Mouse (Mus musculus): Measurements from ENCODE around the gene Fam43a. TPM values are rescaled to one million over a fixed set of nuclear protein-coding genes. Genes with fewer than 3 reads are reported as not detected.
A peak's percentile ranks its signal among the peaks of the same experiment; 100 is the strongest.

The Fam43a gene
- 5.4 and 6.1 TPM in 2 replicates for polyA plus RNA-seq (2014; fragmentation: Nextera tagmentation; extraction: Ambion mirVana)

- ATAC-seq (ENCODE audit: low FRiP score) (peak; percentile 76), DNase-seq (ENCODE audit: low spot score, missing footprints) (peak; percentile 98)
- H3K9me3 ChIP-seq (ENCODE audit: control insufficient read depth, low read length) = no peaks in the 10 kb centered on the region
- H3K9ac ChIP-seq (ENCODE audit: low read length) = peak within 1 kb of the TSS; percentile 68
- H3K27ac ChIP-seq (ENCODE audit: low read depth, low read length) = no peak within 1 kb of the TSS
- no peaks in the 10 kb centered on the region for H3K36me3 ChIP-seq (ENCODE audit: control insufficient read depth, insufficient read depth, low read length)
- H3K4me3 ChIP-seq (ENCODE audit: low read depth, low read length) = peak within 1 kb of the TSS; percentile 60
- peaks cover 18% of the 10 kb centered on the region for H3K27me3 ChIP-seq (ENCODE audit: control insufficient read depth, insufficient read depth, low read length)
- peak within 1 kb of the TSS; percentile 62 for H3K4me2 ChIP-seq
- under 1% methylated on average over 63 of the region's 63 CpGs for WGBS
- peaks cover 16% of the 10 kb centered on the region for H3K4me1 ChIP-seq (ENCODE audit: control insufficient read depth, insufficient read depth, low read length)
Observed at GRCm38 (mm10) chr16:30599491-30600268, at the start of gene Fam43a. Fam43a (plus strand) TSS chr16:30599723.

- H3K27ac ChIP-seq (ENCODE audit: low read depth, low read length) = no peak overlapping the region; the same call in 1 of the 2 replicates
- H3K4me3 ChIP-seq (ENCODE audit: low read depth, low read length) = peak overlapping the region; percentile 74
- 0 out of 2 replicates have a peak, but pooled peaks cover 2% of the 10 kb centered on the region for H3K9me3 ChIP-seq (ENCODE audit: control insufficient read depth, low read length)
- ATAC-seq (ENCODE audit: low FRiP score) = peak; percentile 95
- H3K4me1 ChIP-seq (ENCODE audit: control insufficient read depth, insufficient read depth, low read length) = 0 out of 2 replicates have a peak, but pooled peaks cover 2% of the 10 kb centered on the region
- H3K27me3 ChIP-seq (ENCODE audit: control insufficient read depth, insufficient read depth, low read length) = no peaks in the 10 kb centered on the region
- peaks cover 6% of the 10 kb centered on the region for H3K36me3 ChIP-seq (ENCODE audit: control insufficient read depth, insufficient read depth, low read length)
- DNase-seq (ENCODE audit: low spot score, missing footprints) = peak; percentile 99
- peak overlapping the region; percentile 69 for H3K4me2 ChIP-seq
- peak overlapping the region; percentile 97 for H3K9ac ChIP-seq (ENCODE audit: low read length)
- WGBS = under 1% methylated on average over 62 of the region's 63 CpGs
Observed at GRCm38 (mm10) chr16:30549966-30550747, 49.4 kb upstream of the Fam43a start.

DNA sequence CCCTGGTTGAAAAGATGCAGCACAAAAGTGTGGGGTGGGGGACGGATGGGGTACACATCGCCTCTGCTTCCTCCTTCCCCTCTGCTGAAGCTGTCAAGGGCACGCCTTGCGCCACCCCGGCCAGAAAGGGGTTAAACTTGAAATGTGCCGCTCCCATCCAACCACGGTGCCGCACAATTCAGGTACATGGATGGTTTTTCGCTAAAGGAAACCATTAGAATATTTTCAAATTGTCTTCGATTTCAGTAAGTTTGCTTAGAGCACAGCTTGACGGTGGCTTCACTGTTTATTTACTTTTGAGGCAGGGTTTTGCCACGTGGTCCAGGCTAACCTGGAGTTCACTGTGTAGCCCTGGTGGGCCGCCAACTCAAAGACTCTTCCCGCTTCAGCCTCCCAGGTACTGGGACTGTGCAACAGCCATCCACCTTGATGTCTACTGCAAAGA lies 48.8 kb upstream of the Fam43a start, which contains the start of gene Tmem44:
TSS of gene Tmem44 (minus strand) at position 95 of the 445 bp plus-strand sequence.
- WGBS = 10% methylated on average over 13 of the region's 14 CpGs
- H3K27ac ChIP-seq (ENCODE audit: low read depth, low read length) = no peak within 1 kb of the TSS; the same call in 1 of the 2 replicates
- 0 out of 2 replicates have a peak, but pooled peaks cover 2% of the 10 kb centered on the region for H3K4me1 ChIP-seq (ENCODE audit: control insufficient read depth, insufficient read depth, low read length)
- peaks cover 6% of the 10 kb centered on the region for H3K36me3 ChIP-seq (ENCODE audit: control insufficient read depth, insufficient read depth, low read length)
- ATAC-seq (ENCODE audit: low FRiP score) (peak; percentile 57), DNase-seq (ENCODE audit: low spot score, missing footprints) (no peak)
- H3K9me3 ChIP-seq (ENCODE audit: control insufficient read depth, low read length) = 0 out of 2 replicates have a peak, but pooled peaks cover 2% of the 10 kb centered on the region
- H3K27me3 ChIP-seq (ENCODE audit: control insufficient read depth, insufficient read depth, low read length) = no peaks in the 10 kb centered on the region
- peak within 1 kb of the TSS; percentile 69 for H3K4me2 ChIP-seq
- peak within 1 kb of the TSS; percentile 97 for H3K9ac ChIP-seq (ENCODE audit: low read length)
- peak within 1 kb of the TSS; percentile 74 for H3K4me3 ChIP-seq (ENCODE audit: low read depth, low read length)

DNA sequence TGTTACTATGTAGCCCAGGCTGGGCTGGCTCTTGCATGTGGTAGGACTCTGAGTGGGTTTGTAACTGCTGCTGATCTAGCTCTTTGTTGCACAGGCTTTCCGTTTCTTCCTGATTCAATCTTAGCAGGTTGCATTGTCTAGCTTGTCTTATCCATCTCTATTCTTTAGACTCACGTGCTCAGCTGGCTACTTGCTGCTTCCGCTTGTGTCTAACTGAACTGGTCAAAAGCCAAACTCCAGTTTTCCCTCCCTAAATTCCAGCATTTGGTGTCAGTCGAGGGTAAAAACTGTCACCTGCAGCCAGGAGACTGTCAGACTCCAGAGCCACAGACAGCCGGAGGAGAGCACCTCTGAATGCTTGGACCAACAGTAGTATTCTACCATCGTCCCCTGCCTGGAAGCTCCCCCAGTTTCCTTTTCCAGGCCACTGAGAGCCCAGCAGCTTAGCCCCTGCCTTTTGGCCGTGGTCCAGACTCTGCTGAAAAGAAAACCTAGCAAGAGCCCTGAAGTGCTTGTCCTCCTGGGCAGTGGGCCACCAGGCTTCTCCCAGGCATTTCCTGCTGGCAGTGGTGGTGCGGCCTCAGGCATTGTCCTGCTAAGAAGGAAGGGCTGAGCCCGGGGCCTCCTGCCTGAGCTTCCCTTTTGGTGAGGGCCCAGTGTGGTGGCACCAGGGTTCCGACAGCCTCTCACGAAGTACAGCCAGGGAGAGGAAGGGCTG lies 46.7 kb upstream of the Fam43a start:
- H3K9ac ChIP-seq (ENCODE audit: low read length) = no peak overlapping the region; the same call in 1 of the 2 replicates
- ATAC-seq (ENCODE audit: low FRiP score) (no peak), DNase-seq (ENCODE audit: low spot score, missing footprints) (peak; percentile 81)
- H3K27ac ChIP-seq (ENCODE audit: low read depth, low read length) = no peak overlapping the region
- no peaks in the 10 kb centered on the region; the same call in 1 of the 2 replicates for H3K36me3 ChIP-seq (ENCODE audit: control insufficient read depth, insufficient read depth, low read length)
- 0 out of 2 replicates have a peak, but pooled peaks cover 2% of the 10 kb centered on the region for H3K4me1 ChIP-seq (ENCODE audit: control insufficient read depth, insufficient read depth, low read length)
- H3K4me2 ChIP-seq = no peak overlapping the region
- no peak overlapping the region for H3K4me3 ChIP-seq (ENCODE audit: low read depth, low read length)
- H3K27me3 ChIP-seq (ENCODE audit: control insufficient read depth, insufficient read depth, low read length) = no peaks in the 10 kb centered on the region
- peaks cover 7% of the 10 kb centered on the region; the same call in 1 of the 2 replicates for H3K9me3 ChIP-seq (ENCODE audit: control insufficient read depth, low read length)
- WGBS = 43% methylated on average over 11 of the region's 11 CpGs

DNA sequence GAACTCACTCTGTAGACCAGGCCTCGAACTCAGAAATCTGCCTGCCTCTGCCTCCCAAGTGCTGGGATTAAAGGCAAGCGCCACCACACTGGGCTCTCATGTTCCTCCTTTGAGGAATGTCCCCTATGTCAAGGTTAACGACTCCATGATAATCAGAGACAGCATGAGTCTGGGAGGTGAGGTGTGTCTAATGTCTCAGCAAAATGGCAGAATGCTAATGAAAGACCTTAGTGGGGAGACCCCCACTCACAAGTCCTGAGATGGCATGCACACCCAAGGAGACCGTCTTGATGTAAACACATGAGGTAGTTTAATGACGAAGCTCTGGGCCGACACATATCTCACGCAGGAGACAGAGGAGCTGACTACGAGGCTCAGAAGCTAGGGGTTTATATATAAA lies 45.4 kb upstream of the Fam43a start:
- Histone ChIP-seq H3K4me1 (ENCODE audit: control insufficient read depth, insufficient read depth, low read length) (0 out of 2 replicates have a peak, but pooled peaks cover 2% of the 10 kb centered on the region), H3K27me3 (ENCODE audit: control insufficient read depth, insufficient read depth, low read length) (no peaks in the 10 kb centered on the region), H3K9ac (ENCODE audit: low read length) (no peak overlapping the region), H3K4me2 (no peak overlapping the region), H3K9me3 (ENCODE audit: control insufficient read depth, low read length) (peaks cover 7% of the 10 kb centered on the region; the same call in 1 of the 2 replicates), H3K27ac (ENCODE audit: low read depth, low read length) (no peak overlapping the region), H3K36me3 (ENCODE audit: control insufficient read depth, insufficient read depth, low read length) (peaks cover 1% of the 10 kb centered on the region; the same call in 1 of the 2 replicates), H3K4me3 (ENCODE audit: low read depth, low read length) (no peak overlapping the region)
- ATAC-seq (ENCODE audit: low FRiP score) = no peak
- WGBS = 93% methylated on average over 8 of the region's 8 CpGs
- DNase-seq (ENCODE audit: low spot score, missing footprints) = peak; percentile 21

GRCm38 (mm10) chr16:30559312-30559992 lies 40.1 kb upstream of the Fam43a start:
- H3K9ac ChIP-seq (ENCODE audit: low read length) = no peak overlapping the region
- no peaks in the 10 kb centered on the region for H3K27me3 ChIP-seq (ENCODE audit: control insufficient read depth, insufficient read depth, low read length)
- WGBS = 93% methylated on average over 5 of the region's 5 CpGs
- H3K9me3 ChIP-seq (ENCODE audit: control insufficient read depth, low read length) = peaks cover 7% of the 10 kb centered on the region; the same call in 1 of the 2 replicates
- no peak overlapping the region for H3K4me2 ChIP-seq
- H3K4me3 ChIP-seq (ENCODE audit: low read depth, low read length) = no peak overlapping the region
- no peak overlapping the region for H3K27ac ChIP-seq (ENCODE audit: low read depth, low read length)
- ATAC-seq (ENCODE audit: low FRiP score) (no peak), DNase-seq (ENCODE audit: low spot score, missing footprints) (peak; percentile 53)
- peaks cover 24% of the 10 kb centered on the region for H3K36me3 ChIP-seq (ENCODE audit: control insufficient read depth, insufficient read depth, low read length)
- H3K4me1 ChIP-seq (ENCODE audit: control insufficient read depth, insufficient read depth, low read length) = no peaks in the 10 kb centered on the region

GRCm38 (mm10) chr16:30560601-30561000 lies 38.9 kb upstream of the Fam43a start:
- H3K9me3 ChIP-seq (ENCODE audit: control insufficient read depth, low read length) = peaks cover 5% of the 10 kb centered on the region; the same call in 1 of the 2 replicates
- H3K36me3 ChIP-seq (ENCODE audit: control insufficient read depth, insufficient read depth, low read length) = peaks cover 29% of the 10 kb centered on the region
- H3K27me3 ChIP-seq (ENCODE audit: control insufficient read depth, insufficient read depth, low read length) = no peaks in the 10 kb centered on the region
- 92% methylated on average over 4 of the region's 4 CpGs for WGBS
- H3K4me2 ChIP-seq = no peak overlapping the region
- ATAC-seq (ENCODE audit: low FRiP score) (no peak), DNase-seq (ENCODE audit: low spot score, missing footprints) (peak; percentile 73)
- H3K27ac ChIP-seq (ENCODE audit: low read depth, low read length) = no peak overlapping the region
- H3K4me1 ChIP-seq (ENCODE audit: control insufficient read depth, insufficient read depth, low read length) = no peaks in the 10 kb centered on the region
- no peak overlapping the region for H3K4me3 ChIP-seq (ENCODE audit: low read depth, low read length)
- H3K9ac ChIP-seq (ENCODE audit: low read length) = no peak overlapping the region

- H3K4me2 ChIP-seq = no peak overlapping the region
- no peaks in the 10 kb centered on the region for H3K4me1 ChIP-seq (ENCODE audit: control insufficient read depth, insufficient read depth, low read length)
- no peak overlapping the region for H3K9ac ChIP-seq (ENCODE audit: low read length)
- 94% methylated on average over 6 of the region's 6 CpGs for WGBS
- H3K4me3 ChIP-seq (ENCODE audit: low read depth, low read length) = no peak overlapping the region
- H3K27me3 ChIP-seq (ENCODE audit: control insufficient read depth, insufficient read depth, low read length) = no peaks in the 10 kb centered on the region
- ATAC-seq (ENCODE audit: low FRiP score) (no peak), DNase-seq (ENCODE audit: low spot score, missing footprints) (no peak)
- no peak overlapping the region for H3K27ac ChIP-seq (ENCODE audit: low read depth, low read length)
- H3K9me3 ChIP-seq (ENCODE audit: control insufficient read depth, low read length) = no peaks in the 10 kb centered on the region
- H3K36me3 ChIP-seq (ENCODE audit: control insufficient read depth, insufficient read depth, low read length) = peaks cover 48% of the 10 kb centered on the region
Observed at GRCm38 (mm10) chr16:30565631-30566030, 33.9 kb upstream of the Fam43a start.
